Mouse (Mus musculus): ENCODE measurements around the gene Frmpd4.

The Frmpd4 gene

DNA sequence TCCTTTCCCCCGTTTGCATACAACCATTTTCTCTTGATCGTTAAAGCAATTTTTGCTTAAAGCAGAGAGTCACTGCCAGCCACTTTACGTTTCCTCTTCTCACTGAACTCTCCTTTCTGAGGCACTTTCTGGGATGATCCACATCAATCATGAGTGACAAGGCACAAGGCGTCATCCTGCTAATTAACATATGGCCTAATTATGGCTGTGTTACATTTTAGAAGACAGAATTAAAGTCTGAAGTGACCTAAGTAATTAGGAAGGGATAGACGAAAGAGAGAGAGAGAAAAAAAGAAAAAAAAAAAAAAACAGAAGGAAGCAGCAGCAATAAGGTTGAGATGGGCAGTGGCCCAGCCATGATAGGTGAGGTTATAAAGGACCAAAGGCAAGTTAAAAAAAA lies at the start of gene Frmpd4:
Gene Frmpd4 (minus strand): TSS at position 101 of the 400 bp plus-strand sequence.
- no peak for DNase-seq (ENCODE audit: inconsistent age in 2 of 2, low spot score in 1 of 2)

GRCm38 (mm10) chrX:168595193-168595592 lies 18.2 kb upstream of the Frmpd4 start:
- no peak for DNase-seq (ENCODE audit: inconsistent age in 2 of 2, low spot score in 1 of 2)

GRCm38 (mm10) chrX:168584303-168584702 lies 7.3 kb upstream of the Frmpd4 start:
- DNase-seq (ENCODE audit: inconsistent age in 2 of 2, low spot score in 1 of 2) = peak in 1 of 2 experiments; percentile 19

GRCm38 (mm10) chrX:168571808-168572207 lies 5.2 kb downstream of the Frmpd4 start:
- DNase-seq (ENCODE audit: inconsistent age in 2 of 2, low spot score in 1 of 2) = no peak

DNA sequence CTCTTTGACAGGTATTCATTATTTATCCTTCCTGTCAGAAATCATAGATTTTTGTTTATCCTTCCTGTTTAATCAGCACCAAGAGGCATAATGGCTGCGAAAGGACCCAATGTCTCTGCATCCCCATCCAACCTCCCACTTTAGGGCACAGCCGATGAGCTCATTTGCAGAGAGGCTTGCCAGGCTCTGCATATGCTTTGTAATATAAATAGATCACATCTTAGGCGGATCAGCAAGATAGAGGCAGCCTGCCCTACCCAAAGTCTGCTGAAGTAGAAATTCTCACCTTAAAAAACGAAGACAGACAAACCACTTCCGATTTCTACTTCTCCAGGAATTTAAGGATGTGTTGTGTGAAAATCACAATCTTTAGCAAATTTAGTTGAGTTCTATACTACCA lies 7.8 kb downstream of the Frmpd4 start:
- no peak for DNase-seq (ENCODE audit: inconsistent age in 2 of 2, low spot score in 1 of 2)

DNA sequence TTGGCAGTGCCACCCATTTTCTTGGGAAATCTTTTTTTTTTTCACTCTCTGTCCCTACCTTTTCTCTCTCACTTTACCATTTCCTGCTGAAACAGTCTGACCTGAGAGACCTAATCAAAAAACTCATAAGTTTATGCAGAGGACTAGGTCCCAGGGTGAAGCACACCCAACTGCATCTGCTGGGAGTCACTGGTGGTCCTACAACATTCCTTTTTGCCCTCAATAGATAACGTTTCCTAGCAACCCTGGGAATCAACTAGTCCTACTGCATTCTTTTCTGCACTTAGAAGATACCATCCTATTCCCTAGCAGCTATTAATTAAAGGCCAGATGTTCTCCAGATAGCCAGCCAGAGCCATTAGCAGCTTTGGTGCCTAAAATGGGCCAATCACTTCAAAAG lies 71.8 kb downstream of the Frmpd4 start:
- DNase-seq (ENCODE audit: inconsistent age in 2 of 2, low spot score in 1 of 2) = no peak

DNA sequence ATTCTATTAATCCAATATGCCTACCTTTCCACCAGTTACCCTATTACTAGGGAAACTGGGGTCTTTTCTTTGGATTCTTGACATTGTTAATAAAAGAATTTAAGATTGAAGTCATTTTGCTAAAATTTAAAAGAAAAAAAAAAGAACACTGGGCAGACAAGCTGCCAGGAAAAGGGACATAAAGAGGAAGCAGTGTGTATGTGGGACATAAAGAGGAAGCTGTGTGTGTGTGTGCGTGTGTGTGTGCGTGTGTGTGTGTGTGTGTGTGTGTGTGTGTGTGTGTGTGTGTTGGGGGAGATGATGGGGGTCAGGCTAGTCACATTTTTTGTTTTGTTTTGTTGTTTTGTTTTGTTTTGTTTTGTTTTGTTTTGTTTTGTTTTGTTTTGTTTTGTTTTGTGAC lies 121.8 kb downstream of the Frmpd4 start:
- DNase-seq (ENCODE audit: inconsistent age in 2 of 2, low spot score in 1 of 2) = no peak

GRCm38 (mm10) chrX:168431206-168431605 lies 145.8 kb downstream of the Frmpd4 start:
- DNase-seq (ENCODE audit: inconsistent age in 2 of 2, low spot score in 1 of 2) = no peak

DNA sequence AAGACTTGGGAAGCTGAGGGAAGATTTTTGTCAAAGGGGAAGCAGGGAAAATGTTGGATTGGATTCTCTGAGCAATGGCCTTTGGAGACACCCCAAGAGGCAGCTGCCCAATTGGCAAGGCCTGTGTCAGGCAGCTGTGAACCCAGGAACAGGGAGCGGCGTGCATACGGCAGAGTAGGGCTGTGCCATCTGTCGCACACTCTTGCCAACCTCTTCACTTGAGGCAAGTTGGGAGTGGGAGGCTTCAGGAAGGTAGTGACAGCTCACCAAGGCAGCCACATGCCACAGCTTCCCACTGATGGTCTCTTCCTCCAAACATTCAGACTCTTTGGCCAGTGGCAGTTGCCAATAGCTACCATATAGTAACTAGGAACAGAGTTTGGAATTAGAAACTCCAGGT lies 147.2 kb downstream of the Frmpd4 start:
- no peak for DNase-seq (ENCODE audit: inconsistent age in 2 of 2, low spot score in 1 of 2)

- peak in 1 of 2 experiments; percentile 52 for DNase-seq (ENCODE audit: inconsistent age in 2 of 2, low spot score in 1 of 2)
Measured at GRCm38 (mm10) chrX:168415403-168415802, 161.6 kb downstream of the Frmpd4 start.

DNA sequence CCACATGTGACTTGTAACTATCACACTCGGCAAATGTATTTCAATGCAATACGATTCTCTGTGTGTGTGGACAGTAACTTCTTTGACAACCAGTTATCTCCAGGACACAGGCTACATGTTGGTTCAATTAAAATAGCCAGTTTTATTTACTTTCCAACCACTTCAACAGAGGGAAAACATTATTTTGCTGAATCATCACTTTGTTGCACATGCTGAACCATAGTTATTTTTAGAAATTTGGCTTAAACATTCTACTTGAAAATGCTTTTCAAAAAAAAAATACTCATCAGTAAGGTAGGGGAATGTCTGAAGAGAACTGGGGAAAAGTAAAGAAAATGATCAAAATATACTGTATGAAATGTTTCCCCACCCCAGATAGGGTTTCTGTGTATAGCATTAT lies 173.5 kb downstream of the Frmpd4 start:
- no peak for DNase-seq (ENCODE audit: inconsistent age in 2 of 2, low spot score in 1 of 2)

- DNase-seq (ENCODE audit: inconsistent age in 2 of 2, low spot score in 1 of 2) = no peak
Measured at GRCm38 (mm10) chrX:168350431-168350830, 226.6 kb downstream of the Frmpd4 start.

GRCm38 (mm10) chrX:168349320-168350225 lies 227.5 kb downstream of the Frmpd4 start:
- no peak for DNase-seq (ENCODE audit: inconsistent age in 2 of 2, low spot score in 1 of 2)

DNA sequence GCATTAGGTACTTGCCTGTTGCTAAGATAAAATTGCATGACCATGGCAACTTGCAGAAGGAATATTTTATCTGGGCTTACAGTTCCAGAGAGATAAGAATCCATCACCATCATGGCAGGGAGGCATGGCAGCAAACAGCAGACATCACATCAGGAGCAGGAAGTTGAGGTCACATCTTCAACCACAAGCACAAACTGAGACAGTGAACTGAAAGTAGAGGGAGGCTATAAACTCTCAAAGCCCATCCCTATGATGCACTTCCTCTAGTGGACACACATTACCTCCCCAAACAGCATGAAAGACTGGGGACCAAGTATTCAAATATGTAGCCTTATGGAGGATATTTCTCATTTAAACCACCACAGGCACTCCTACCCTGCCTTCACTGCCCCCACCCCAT lies 238.8 kb downstream of the Frmpd4 start:
- DNase-seq (ENCODE audit: inconsistent age in 2 of 2, low spot score in 1 of 2) = no peak

- DNase-seq (ENCODE audit: inconsistent age in 2 of 2, low spot score in 1 of 2) = no peak
Measured at GRCm38 (mm10) chrX:168325161-168325560, 251.9 kb downstream of the Frmpd4 start.

DNA sequence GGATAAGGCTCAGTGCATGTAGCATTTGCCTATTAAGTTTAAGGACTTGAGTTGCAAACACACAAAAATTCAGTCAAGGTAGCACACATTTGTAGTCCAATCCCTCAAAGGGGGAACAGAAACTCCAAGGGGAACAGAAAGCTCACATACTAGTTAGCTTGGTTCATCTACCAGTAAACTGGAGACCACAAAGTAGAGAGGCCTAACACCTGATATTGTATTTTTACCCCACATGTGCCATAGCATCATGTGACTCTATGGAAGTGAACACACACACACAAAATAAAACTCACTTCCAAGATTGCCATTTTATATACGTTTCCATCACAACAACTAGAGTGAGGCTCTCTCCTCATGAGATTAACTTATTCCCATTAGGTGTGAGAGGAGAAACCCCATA lies 264.9 kb downstream of the Frmpd4 start:
- DNase-seq (ENCODE audit: inconsistent age in 2 of 2, low spot score in 1 of 2) = no peak

DNA sequence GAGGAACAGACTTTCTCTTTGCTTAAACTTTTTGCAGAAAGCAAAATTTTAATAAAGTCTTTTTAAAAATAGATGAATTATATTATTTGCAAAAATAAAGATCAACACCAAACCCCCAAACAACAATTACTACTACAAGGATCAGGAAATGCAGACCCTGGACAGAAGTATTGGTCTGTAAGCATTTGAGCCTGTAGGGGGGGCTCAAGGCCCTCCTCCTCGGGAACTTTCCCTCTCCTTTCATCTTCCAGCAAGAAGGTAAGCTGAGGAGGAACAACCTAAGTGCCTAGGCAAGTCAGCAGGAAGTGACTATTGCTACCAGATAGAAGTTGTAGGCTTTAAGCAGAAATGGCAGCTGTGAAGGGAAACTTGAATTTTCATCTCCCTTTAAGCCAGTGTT lies 266.9 kb downstream of the Frmpd4 start:
- no peak for DNase-seq (ENCODE audit: inconsistent age in 2 of 2, low spot score in 1 of 2)

GRCm38 (mm10) chrX:168292506-168292905 lies 284.5 kb downstream of the Frmpd4 start:
- DNase-seq (ENCODE audit: inconsistent age in 2 of 2, low spot score in 1 of 2) = peak; percentile 2 to 20

DNA sequence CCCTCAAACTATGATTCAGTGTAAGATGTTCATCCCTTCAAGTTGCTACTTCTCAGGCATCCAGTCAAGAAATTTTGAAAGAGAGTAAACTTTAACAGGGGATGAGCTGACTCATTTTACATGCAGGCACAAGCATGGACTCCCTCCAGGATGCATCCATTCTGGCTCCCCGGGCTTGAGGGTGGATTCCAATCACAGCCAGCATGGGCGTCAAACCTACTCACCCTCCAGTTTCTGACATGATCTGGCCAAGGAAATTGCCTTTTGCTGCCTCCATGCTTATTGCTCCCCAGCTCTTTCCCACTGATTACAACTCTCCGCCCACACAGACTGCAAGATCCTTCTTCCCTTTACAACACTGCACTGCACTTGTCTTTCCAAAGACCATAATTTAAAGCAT lies 370.0 kb downstream of the Frmpd4 start:
- DNase-seq (ENCODE audit: inconsistent age in 2 of 2, low spot score in 1 of 2) = no peak

GRCm38 (mm10) chrX:168191944-168192343 lies 385.1 kb downstream of the Frmpd4 start:
- no peak for DNase-seq (ENCODE audit: inconsistent age in 2 of 2, low spot score in 1 of 2)

DNA sequence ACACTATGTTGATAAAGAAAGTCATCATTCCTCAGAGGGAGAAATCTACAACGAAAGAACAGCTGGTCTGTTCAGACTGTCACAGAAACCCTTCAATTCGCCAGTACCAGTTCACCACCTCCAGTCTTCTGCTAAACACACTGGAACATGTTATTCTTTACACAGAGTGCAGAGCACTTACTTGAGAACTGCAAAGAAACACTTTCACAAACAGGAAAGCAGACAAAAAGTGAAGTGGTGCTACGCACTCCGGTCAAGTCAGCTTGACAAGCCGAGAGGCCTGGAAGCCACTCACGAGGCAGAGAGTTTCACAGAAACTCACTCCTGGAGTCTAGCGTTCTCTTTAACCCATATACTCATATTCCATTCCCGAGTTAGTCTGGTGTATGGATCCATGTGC lies 387.5 kb downstream of the Frmpd4 start:
- DNase-seq (ENCODE audit: inconsistent age in 2 of 2, low spot score in 1 of 2) = no peak

GRCm38 (mm10) chrX:168163001-168163400 lies 414.0 kb downstream of the Frmpd4 start:
- no peak for DNase-seq (ENCODE audit: inconsistent age in 2 of 2, low spot score in 1 of 2)

DNA sequence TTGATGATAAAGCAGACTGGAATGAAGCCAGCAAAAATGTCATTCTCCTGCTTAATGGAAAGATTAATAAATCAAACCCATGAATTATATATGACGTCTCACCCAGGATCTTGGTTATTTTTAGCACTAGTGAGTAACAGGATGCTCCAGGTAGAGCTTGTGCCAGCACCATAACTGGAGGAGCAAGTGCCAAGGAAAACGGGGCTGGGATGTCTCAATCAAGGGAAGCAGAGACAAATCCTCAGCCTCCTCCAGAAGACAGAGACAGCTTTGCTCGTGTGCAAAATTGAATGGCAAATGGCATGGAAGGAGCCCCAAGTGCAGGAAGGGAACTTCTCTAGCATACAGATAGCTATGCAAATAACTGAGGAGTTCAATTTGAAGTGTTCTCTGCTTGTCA lies 418.2 kb downstream of the Frmpd4 start:
- DNase-seq (ENCODE audit: inconsistent age in 2 of 2, low spot score in 1 of 2) = no peak

All from adrenal gland, adult (tissue).